Mouse (Mus musculus) heart, postnatal 0 days (tissue): Measurements from ENCODE around the gene Ppa1.

Source experiments
- CTCF ChIP-seq: IDR thresholded peaks from 2 replicates; pipeline ENCODE4 v1.5.1; 2016; ENCODE audit warnings: antibody characterized with exemption, control low read depth, low read depth
- EP300 ChIP-seq: IDR thresholded peaks from 2 replicates; pipeline ENCODE4 v1.6.1; 2016; ENCODE audit warnings: antibody characterized with exemption, low read depth

GRCm38 (mm10) chr10:61614311-61614710, 34.0 kb upstream of the Ppa1 start:
- TF ChIP-seq CTCF = no peak
- TF ChIP-seq EP300 = no peak
